Mouse (Mus musculus) thymus, adult 2 months (tissue): ENCODE measurements at regions not wholly inside any gene's neighbourhood (a gene's known extent, or its start where the extent isn't known, plus 50 kb on each side); places are given as distances from the start of the nearest gene placed in this dataset.

Experiments
- CTCF ChIP-seq: fragments of 200-500 bp; IDR thresholded peaks from 2 replicates; pipeline ENCODE4 v1.5.1; 2012; ENCODE audit warnings: mild to moderate bottlenecking, control low read depth, low read length, moderate library complexity, borderline replicate concordance; ENCODE audit not compliant: control insufficient read depth, poor library complexity, insufficient read depth; ENCODE audit errors: extremely low read depth
- POLR2A ChIP-seq: fragments of 200-500 bp; IDR thresholded peaks from 2 replicates; pipeline ENCODE4 v1.6.1; 2012; ENCODE audit warnings: mild to moderate bottlenecking, low read length, control low read depth, moderate library complexity; ENCODE audit not compliant: control insufficient read depth, poor library complexity, insufficient read depth; ENCODE audit errors: extremely low read depth

GRCm38 (mm10) chr15:56320501-56320900, 1156.9 kb downstream of the Slc22a22 start:
- TF ChIP-seq POLR2A, result no peak
- no peak for TF ChIP-seq CTCF
